Mouse (Mus musculus) heart, postnatal 0 days (tissue): ENCODE data around the gene Atp5j2.

Experiments
- CTCF ChIP-seq: IDR thresholded peaks from 2 replicates; pipeline ENCODE4 v1.5.1; 2016; ENCODE audit warnings: antibody characterized with exemption, control low read depth, low read depth
- EP300 ChIP-seq: IDR thresholded peaks from 2 replicates; pipeline ENCODE4 v1.6.1; 2016; ENCODE audit warnings: antibody characterized with exemption, low read depth

DNA sequence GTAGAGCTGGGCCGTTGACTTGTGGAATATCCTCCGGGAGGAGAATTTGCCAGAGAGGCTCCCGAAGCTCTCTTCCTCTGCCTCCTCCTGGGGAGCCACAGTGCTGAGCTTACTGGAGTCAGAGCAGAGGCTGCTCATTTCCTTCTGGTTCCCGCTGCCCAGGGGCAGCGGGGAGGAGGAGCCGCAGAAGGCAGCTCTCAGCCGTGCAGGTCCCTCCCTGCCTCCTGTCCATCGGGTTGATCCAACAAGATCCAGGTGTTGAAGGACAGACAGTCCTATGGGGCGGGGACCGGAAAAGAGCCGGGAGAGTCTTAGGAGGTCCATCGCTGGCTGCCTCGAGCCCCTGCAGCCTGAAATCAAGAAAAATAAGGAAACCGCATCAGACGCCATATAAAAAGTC is 26.7 kb downstream of the Atp5j2 start:
- no peak for TF ChIP-seq CTCF
- TF ChIP-seq EP300 = no peak
